Mouse (Mus musculus) B cell, adult 2 months (primary cell): ENCODE measurements around the gene Myom1.

Source experiments
- DNase-seq, 2 experiments: peaks; one replicate each; pipeline ENCODE4 v3.0.0; 2022

Myom1 gene

DNA sequence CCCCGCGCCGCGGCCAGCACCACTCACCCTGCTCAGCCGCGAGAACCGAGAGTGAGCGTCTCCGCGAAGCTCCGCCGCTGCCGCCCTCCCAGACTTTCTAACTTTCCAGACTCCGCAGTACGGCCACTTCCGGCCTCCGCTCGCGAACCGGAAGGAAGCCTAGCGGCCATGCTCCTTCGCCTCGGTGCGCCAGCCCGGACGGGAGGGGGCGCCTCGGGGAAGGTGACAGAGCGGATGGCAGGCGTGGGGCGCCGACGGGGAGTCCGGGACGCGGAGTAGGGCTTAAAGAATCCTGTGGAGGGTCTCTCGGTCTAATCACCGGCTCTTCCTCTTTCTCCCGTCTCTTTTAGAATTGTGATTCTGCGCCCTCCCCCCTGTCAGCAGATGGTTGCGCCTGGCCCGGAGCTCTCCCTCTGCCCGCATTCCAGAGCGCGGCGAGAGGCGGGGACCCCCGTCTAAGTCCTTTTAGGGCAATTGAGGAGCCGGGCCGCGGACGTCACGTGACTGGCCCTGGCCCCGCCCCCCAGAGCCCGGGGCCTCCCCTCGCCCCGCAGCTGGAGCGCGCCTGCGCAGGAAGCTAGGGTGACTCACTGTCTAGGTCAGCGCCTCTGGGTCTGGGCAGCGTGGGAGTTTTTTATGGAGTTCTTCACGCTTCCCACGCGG lies at the start of gene Myom1:
TSS of gene Myom1 (plus strand) at position 553 of the 663 bp plus-strand sequence.
- peak; percentile 99 for DNase-seq

- peak; percentile 97 to 98 for DNase-seq
Measured at GRCm38 (mm10) chr17:70963546-70963945, 38.9 kb upstream of the Myom1 start.

GRCm38 (mm10) chr17:70965281-70965680 lies 37.2 kb upstream of the Myom1 start:
- no peak for DNase-seq

- no peak for DNase-seq
Measured at GRCm38 (mm10) chr17:70966126-70966525, 36.3 kb upstream of the Myom1 start.

DNA sequence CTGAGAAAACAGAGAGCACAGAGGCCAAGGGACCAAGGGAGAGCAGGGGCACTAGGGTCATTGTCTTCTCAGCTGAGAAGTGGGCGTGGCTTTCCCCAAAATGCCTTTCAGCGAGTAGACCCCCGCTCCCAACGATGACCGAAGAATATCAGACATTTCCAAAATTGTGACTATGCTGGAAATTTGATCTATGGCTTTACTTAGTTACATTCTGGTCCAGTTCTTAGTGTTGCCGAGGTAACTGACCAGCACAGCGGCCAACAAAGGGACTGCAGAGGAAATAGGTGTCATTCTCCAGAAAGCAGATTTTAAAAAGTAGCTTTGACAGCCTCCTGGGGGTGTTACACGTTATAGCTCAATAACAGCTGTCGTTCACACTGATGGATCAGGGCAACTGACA lies 35.2 kb upstream of the Myom1 start:
- DNase-seq, result no peak

GRCm38 (mm10) chr17:70967646-70968045 lies 34.8 kb upstream of the Myom1 start:
- DNase-seq, result no peak

- peak in 1 of 2 experiments; percentile 34 for DNase-seq
Measured at GRCm38 (mm10) chr17:70968606-70969191, 33.7 kb upstream of the Myom1 start.

GRCm38 (mm10) chr17:70971206-70971605 lies 31.2 kb upstream of the Myom1 start:
- DNase-seq, result no peak

- DNase-seq, result no peak
Measured at GRCm38 (mm10) chr17:70973398-70973797, 29.0 kb upstream of the Myom1 start.

DNA sequence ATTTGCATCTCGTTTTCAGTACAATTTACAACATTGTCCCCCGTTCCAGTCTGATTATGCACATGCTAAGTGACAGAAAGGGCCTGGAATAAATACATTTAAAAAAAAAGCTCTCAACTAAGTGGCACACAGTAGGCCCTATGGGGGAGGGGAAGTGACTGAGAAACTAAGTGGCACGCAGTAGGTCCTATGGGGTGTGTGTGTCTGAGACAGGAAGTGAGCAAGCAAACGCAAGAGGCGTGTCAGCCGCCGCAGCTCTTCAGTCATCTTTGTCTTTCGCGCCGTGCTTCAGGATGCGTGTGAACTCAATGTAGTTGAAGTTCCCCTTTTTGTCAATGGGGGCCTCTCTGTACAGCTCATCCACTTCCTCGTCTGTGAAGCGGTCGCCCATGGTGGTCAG lies 28.4 kb upstream of the Myom1 start:
- DNase-seq, result peak; percentile 79 to 82

GRCm38 (mm10) chr17:70977799-70978198 lies 24.6 kb upstream of the Myom1 start:
- DNase-seq, result peak; percentile 41 to 43

DNA sequence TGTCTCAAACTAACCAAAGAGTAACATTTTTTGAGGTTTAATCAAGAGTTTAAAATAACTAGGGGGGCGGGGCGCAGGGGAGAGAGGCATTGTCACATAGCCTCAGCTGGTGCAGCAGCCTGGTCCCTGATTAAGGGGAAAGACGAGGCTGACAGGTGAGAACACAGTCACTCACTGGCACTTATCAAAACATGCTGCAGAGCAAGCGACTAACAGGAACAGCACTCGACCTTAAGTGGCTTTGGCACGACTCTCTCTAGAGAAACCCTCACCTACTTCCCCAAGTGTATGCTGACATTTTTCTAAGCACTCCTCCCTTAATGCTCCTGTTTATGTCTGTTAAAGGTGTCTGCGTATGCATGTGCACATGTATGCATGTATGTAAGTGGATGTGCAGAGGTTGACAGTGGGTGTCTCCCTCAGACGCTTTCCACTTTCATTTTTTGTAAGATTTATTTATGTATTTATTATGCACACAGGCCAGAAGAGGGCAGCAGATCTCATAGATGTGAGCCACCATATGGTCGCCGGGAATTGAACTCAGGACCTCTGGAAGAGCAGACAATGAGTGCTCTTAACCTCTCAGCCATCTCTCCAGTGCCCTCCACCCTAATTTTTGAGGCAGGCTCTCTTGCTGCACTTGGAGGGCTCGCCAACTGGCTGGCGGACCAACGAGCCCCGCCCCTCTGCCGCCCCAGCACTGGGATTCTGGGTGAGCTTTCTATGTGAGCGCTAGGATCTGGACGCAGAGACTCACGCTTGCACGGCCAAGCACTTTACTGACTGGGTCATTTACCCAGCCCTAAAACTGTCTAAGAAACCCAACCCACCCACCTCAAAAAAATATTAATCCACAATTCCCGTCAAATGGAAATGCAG lies 22.8 kb upstream of the Myom1 start:
- no peak for DNase-seq

DNA sequence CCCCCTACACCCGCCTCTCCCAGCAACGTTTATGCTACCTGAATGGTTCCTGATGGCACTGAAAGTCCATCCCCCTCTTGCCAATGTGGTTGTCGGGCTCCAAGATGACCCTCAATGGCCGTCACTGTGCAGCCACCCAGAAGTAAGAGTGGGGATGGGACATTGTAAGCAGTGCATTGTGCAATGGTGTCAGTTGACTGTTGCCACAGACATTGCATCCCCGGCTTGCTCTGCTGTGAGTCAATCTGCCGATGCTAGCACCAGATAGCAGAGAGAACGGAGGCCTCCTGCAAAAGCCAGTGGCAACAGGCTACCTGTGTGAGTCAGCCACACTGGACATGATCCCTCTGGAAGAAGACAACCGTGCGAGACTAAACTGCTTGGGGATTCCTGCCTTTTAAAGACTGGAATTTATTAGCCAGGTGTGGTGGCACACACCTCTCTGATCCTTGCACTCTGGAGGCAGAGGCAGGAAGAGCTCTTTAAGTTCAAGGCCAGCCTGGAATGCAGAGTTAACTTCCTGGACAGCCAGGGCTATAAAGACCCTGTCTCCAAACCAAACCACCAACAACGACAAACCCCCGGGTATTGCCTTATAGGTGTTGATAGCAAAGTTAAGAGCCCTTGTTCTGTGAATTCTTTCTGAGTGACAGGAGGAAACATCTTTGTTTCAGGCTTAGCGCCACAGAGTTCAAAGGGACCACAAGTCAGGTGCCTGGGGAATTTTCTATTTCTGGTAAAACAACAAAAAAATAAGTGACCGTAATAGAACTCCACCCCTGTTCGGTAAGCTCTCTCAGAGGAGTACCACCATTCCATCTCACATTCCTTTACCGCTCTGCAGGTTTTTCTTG lies 16.7 kb upstream of the Myom1 start:
- DNase-seq, result no peak

- DNase-seq, result no peak
Measured at GRCm38 (mm10) chr17:70986355-70986740, 16.1 kb upstream of the Myom1 start.

DNA sequence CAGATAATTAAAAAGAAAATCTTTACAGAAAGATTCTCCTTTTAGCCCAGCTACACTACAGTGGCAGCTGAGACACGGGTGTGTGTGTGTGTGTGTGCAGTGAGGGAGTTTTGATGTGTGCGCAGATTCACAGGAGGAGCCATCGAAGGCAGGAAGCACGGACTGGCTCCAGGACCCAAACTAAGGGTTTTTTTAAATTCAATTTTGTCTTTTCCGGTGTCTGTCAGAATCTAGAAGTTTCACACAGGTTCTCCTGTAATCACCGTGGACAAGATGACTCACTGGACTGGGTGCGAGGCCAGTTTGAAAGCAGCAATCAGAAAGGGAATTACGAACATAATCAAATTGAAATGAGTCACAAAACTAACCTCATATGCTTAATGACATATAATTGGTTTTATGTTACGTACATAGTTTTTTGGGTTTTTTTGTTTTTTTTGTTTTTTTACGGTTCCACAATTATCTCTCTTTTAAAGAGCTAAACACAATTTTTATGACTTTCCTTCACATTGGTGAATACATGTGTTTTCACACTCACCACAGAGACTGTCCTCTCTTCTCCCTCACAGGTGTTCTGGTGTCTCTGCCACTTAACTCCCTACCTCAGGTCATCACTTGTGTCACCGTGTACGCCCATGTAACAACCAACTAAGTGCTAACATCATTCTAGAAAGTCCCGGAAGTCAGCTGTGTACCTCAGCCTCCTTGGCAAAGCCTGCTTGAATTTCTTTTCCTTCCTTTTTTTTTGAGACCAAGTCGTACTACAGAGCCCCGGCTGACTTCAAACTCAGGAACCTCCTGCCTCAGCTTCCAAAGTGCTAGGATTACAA lies 15.4 kb upstream of the Myom1 start:
- no peak for DNase-seq

DNA sequence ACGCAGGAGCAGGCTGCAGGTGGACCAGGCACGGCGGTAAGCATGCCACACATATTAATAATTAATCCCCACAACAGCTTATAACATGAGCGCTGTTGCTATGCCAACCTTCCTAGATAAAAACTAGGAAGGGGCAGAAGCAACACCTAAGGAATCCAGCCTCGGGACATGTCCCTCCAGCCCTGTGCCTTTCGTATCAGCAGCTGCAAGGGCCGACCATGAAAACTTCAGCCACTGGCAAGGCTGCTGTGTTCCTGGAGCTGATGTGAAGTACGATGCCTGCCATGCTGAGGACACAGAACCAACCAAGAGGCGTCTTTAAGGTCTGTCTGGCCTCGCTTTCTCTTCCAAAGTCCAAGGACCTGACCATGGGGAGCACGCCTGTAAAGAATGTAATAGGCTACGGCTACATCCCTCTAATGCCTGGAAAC lies 14.1 kb upstream of the Myom1 start:
- DNase-seq, result no peak

DNA sequence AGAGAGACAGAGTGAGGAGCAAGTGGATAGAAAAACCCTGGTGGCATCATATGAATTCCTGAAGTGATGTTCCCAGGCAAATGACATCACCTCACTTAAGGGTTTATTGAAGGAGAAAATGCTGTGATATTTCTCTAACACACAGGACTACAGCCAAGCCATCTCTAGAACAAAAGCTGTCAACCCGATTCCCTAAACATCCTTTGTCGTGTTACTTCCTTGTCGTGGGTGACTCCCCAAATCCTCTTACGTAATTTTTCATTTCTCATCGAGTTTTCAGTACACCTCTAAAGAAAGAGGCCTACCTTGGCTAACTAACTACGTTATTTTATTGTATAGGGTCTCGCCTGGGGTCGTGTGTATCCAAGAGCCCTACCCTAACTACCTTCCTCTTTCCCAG lies 13.0 kb upstream of the Myom1 start:
- DNase-seq, result no peak

DNA sequence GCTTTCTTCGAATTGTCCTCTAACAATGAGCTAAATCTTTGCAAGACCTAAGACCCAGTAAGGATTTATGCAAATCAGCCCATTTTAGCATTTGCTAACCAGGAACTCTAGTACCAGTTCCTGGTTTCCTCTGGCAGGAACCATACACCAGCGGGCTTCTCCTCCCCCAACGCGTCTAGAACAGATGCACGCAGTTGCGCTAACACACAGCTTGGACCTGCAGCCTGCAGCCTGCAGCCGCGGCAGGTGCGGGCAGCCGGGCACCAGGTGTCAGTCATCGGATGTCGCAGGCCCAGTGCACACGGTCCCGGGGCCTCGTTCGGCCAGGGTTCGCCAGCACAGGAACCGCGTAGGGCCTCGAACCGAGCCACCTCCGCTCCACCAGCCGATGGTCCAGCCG lies 12.4 kb upstream of the Myom1 start:
- peak; percentile 74 to 78 for DNase-seq

- peak; percentile 82 to 83 for DNase-seq
Measured at GRCm38 (mm10) chr17:70990403-70991303, 11.8 kb upstream of the Myom1 start.

DNA sequence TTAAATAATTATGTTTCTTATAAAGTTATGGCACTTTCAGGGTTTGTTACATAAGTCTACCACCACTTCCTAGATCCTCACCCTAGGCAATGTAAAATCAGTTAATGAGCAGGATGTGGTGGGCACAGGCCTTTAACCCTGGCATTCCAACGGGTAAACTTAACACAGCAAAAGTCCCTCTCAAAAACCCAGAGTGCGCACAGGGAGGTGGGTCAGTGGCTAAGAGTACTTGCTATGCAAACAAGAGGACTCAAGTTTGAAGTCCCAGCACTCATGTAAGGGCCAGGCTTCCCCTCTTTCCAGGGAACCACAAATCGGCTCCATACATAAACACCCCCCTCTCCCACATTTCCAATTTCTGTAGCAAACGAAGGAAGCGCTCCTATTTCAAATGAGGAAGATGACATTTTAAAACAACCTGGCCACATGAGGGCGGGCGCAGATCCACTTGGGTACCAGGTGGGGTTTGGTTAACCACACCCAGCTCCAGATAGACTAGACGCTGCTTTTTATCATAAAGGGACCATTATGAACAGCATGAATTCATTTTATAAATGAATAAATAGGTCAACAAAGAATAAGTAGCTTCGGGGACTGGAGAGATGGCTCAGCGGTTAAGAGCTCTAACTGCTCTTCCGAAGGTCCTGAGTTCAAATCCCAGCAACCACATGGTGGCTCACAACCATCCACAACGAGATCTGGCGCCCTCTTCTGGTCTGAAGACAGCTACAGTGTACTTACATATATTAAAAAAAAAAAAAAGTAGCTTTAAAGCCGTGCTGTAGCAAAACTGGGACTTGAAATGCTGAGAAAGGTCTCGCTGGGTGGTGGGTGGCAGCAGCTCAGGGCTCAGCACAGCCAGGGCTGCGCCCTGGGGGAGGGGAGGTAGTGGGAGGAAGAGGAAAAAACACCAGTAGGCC lies 10.5 kb upstream of the Myom1 start:
- peak; percentile 57 to 60 for DNase-seq
